Mouse (Mus musculus): ENCODE results near the gene Slc23a2.

The Slc23a2 gene

GRCm38 (mm10) chr2:132095821-132096220 lies 49.1 kb downstream of the Slc23a2 start:
- DNase-seq = no peak

DNA sequence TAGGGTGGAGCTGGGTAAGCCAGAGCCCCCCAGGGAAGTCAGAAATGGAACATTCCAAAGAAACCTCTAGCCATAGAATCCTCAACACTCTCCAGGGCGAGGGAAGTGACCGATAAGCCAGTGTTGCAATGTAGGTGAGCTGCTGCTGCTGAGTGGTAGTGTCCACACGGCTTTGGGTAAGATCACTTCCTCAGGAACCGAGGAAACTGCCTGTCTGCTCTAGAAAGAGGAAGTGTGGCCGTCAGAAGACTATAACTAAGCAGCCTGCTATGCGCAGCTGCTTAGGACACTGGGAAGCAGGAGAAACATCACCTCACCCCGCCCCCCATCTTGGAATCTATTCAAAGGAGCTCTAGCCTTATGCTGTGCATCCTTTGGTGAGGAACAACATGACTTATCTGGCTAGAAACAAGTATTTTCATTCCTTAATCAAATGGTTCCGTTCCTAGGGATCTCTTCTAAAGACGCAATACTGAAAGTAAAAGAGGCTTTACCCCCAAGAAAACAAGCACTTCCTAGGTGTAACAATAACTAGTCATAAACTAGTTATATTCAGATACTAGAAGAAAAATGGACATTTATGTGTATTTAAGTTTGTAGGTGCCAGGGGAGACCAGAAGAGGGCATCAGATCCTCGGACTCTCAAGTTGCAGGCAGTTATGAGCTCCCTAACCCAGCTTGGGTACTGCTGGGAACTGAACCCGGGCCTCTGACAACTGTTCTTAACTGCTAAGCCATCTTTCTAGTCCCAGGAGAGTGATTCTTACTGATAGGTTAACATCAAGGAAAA lies 50.3 kb downstream of the Slc23a2 start:
- no peak for DNase-seq

- DNase-seq = no peak
Measured at GRCm38 (mm10) chr2:132093739-132094138, 51.2 kb downstream of the Slc23a2 start.

GRCm38 (mm10) chr2:132093298-132093697 lies 51.6 kb downstream of the Slc23a2 start:
- DNase-seq = no peak

- DNase-seq = no peak
Measured at GRCm38 (mm10) chr2:132092722-132093121, 52.2 kb downstream of the Slc23a2 start.

GRCm38 (mm10) chr2:132091749-132092148 lies 53.2 kb downstream of the Slc23a2 start:
- no peak for DNase-seq

- no peak for DNase-seq
Measured at GRCm38 (mm10) chr2:132084813-132085212, 60.1 kb downstream of the Slc23a2 start.

GRCm38 (mm10) chr2:132084396-132084795 lies 60.5 kb downstream of the Slc23a2 start:
- no peak for DNase-seq

DNA sequence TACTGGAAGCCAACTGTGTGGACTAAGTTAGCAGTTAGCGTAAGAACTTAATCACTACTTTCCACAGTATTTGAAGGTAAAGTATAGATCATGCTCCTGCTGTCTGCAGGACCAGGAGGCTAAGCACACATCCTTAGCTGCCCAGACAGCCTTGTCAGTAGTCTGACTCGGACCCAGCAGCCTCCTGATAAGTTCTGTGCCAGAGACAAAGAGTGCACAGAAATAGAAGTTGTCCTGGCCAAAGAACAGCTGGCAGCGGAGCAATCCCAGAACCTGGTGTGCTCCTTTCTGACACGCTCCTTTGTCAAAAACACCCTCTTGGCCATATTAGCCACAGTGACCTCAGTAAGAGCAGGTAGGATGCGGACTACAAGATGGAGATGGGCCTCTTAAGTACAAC lies 65.8 kb downstream of the Slc23a2 start:
- DNase-seq = no peak

DNA sequence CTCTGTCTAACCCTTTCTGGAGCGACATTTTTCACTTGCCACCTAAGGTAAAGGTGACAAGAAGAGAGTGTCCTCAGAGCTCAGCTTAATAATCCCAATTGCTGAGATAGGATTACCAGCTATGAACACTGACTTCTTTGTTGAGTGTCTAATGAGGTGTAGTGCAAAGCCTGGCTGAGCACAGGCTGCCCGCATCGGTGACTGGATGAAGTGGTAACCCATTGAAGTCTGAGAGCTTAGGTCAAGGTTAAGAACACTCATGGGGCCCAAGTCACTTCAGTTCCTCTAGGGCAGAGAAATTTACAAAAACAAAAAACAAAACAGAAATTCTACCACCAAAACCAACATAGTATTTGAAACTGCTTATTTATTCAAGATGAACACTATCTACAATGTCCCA lies 71.9 kb downstream of the Slc23a2 start:
- no peak for DNase-seq

DNA sequence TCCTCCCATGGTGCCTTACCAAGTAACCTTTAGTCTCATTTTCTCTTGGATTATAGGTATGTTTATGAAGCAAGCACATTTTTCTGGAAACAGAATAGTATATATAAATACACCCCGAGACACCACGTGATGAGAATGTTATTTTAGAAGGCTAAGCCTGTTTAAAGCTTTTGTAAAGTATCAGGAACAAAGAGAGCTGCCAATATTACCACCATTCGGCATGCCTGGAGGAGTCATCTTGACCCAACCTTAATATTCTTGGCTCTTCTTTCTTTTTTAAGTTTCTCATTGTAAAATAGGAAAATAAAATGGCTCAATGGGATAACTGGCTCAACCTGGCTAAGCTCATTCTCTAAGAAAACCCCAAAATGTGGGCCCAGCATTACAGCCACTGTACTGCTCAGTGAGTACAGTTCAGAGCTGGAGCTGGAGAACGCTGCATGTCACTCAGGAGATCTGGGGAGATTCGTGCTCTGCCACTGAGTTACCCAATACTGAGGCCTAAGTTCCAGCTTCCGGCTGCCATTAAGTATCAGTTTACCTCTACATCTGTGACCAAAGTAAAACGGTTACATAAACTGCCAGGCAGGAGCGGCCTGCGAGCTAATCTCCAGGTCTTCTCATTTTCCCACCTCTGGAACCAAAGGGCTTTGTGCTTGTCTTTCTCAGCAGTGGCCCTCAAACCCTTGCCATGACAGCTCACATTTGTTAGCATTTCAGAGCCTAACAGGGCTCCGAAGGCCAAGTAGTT lies 74.7 kb downstream of the Slc23a2 start:
- no peak for DNase-seq

GRCm38 (mm10) chr2:132064185-132064831 lies 80.6 kb downstream of the Slc23a2 start:
- peak; percentile 13 to 30 for DNase-seq

DNA sequence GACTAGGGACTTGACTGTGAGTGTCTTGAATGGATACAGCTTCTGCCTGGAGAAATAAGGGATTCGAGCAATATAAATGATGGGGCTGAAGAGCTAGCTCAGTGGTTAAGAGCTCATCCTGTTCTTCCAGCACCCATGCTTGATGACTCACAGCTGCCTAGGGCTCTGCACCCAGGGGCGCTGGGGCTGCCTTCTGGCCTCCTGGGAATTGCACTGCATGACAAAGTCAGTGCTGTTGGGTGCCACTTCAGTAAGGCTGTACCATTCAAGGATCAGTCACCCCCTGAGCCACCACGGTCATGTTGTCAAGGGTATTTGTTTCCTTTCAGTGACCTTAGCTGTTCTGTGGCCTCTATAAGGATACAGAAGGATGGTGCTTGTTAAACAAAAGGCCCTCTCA lies 81.1 kb downstream of the Slc23a2 start:
- no peak for DNase-seq

- no peak for DNase-seq
Measured at GRCm38 (mm10) chr2:132061884-132062283, 83.0 kb downstream of the Slc23a2 start.

DNA sequence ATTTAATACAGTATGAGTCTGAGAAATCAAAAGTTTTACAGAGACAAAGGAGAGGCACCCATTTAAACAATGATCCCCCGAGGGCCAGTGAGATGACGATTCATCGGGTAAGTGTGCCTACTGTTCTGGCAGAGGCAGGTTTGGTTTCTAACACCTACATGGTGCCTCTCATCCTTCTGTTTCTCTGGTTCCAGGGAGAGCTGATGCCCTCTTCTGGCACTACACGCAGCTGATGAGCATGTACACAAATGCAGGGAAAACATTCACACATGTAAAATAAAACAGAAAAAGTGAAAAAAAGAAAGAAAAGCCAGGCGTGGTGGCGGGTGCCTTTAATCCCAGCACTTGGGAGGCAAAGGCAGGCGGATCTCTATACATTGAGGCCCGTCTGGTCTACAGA lies 85.0 kb downstream of the Slc23a2 start:
- no peak for DNase-seq

DNA sequence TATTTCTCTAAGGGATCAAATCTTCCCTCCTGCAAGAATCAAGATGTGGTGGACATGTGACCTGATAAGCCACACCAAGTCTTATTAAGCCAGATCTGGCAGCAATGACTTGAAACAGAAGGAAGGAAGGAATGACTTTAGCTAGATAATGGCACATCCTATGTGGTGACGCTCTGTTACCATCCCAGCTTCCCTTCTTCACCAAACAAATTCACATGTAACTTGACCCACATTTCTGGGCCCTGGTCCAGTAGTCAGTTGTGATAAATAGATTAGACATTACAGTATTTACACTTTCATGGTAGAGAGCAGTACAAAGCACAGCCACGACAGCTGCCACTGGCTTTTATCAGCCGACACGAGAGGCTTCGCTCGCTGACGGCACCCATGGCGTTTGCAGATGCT lies 89.6 kb downstream of the Slc23a2 start:
- DNase-seq = no peak

- DNase-seq = no peak
Measured at GRCm38 (mm10) chr2:132053824-132054223, 91.1 kb downstream of the Slc23a2 start.

DNA sequence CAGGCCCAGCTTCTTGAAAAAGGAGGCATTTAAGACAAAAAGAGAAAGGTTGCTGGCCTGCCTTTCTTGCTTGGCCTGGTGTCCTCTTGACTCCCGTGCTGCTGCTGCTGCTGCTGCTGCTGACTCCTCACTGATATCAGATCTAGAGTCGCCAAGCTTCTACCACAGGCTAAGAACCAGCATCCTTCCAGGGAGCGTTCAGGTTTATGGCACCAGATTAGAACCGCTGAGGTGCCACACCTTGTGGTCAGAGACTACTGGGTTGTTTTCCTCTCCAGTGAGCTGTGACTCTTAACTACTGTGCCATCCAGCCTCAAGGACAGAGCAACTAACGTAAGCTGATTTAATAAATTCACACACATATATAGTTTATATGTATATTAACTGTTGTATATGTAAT lies 93.1 kb downstream of the Slc23a2 start:
- no peak for DNase-seq

- DNase-seq = no peak
Measured at GRCm38 (mm10) chr2:132049921-132050320, 95.0 kb downstream of the Slc23a2 start.

- DNase-seq = no peak
Measured at GRCm38 (mm10) chr2:132049491-132049890, 95.4 kb downstream of the Slc23a2 start.

DNA sequence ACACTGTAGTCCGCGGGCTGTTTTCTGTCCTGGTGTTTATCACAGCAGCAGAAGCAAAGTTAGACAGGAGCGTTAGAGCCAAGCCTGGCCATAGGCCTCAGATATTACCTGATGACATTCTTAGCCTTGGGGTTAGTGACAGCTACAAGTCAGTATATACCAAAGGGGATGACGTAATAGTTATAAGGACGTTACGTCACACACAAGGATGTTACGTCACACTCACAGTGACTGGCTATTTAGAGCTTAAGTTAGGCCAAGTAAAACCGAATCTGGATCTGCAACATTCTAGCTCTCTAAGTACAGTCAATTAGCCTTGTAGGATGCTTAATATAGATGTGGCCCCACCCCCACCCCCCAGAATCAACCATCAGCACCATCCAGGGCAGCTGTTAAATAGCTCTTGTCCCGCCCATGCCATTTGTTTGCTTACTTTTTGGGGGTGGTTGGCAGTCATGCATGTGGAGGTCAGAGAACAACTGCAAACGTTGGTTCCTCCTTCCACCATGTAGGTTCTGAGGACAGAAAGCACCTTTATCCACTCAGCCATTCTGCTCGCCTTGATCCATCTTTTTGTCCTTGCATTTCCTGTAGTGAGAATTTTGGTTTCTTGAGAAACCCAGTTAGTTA lies 96.7 kb downstream of the Slc23a2 start:
- no peak for DNase-seq

DNA sequence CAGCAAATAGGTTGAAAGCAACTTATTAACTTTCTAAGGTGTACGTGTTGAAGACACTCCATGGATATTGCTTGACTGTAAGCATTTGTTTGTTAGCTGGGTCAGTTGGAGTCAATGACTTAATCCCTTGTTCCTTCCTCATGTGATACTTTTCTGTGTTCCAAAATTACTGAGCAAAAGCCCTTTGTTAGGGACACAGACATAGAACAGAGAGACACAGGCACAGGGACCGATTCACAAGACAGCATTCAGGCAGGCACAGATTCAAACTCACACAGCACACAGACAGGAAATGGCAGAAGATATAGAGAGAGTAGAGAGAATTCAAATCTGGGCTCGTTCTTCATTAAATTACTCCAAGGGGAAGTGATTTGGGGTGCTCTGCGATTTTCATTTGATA lies 97.5 kb downstream of the Slc23a2 start:
- DNase-seq = no peak

- no peak for DNase-seq
Measured at GRCm38 (mm10) chr2:132046659-132047058, 98.2 kb downstream of the Slc23a2 start.
